Mouse (Mus musculus): ENCODE results near the gene Ncf4. TPM values are rescaled to one million over a fixed set of nuclear protein-coding genes. Genes with fewer than 3 reads are reported as not detected.

Ncf4 gene
- 4.1 and 6.0 TPM in 2 replicates for polyA plus RNA-seq (2016; fragmentation: Nextera tagmentation; extraction: Ambion mirVana)

DNA sequence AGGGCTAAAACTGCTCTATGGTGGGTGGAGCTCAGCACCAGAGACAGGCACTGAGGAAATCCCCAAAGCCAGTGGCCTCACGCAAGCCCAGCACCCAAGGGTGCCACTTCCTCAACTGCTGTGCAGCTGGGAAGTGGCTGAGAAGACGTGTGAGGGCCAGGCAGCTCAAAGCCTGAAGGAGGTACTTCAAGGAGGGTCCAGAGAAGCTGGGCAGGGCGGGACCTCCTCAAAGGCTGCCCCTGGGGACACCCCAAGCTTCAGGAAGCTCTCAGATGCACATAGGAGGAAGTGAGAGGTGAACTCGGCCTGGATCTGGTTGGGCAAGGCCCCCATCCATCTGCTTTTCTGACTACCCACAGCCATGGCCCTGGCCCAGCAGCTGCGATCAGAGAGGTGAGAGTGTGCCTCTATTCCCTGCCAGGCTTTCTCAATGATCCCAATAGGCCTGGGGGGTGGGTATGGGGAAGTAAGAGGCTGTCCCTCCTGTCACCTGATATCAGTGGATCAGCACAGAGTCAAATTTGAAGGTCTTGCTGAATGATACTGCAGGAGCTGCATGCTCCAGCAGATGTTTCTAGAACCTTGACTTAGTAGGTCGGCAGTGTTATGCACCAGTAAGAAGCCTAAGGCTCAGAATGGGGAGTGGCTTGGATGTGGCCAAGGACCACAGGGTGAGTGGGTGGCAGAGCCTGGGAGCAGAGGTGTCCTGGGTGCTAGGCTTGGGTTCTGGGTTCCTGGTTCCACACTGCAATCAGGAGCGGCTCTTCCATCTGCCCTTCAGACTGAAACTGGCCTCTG lies at the start of gene Ncf4:
Gene Ncf4 (plus strand): TSS at position 107 of the 798 bp plus-strand sequence.
- Histone ChIP-seq H3K36me3 (replicated peaks) (no peaks in the 10 kb centered on the region), H3K4me1 (no peaks in the 10 kb centered on the region), H3K27ac (no peak within 1 kb of the TSS), H3K9me3 (no peaks in the 10 kb centered on the region), H3K4me3 (no peak within 1 kb of the TSS), H3K27me3 (ENCODE audit: poor library complexity, severe bottlenecking) (no peaks in the 10 kb centered on the region)
- no peak for DNase-seq (ENCODE audit: extremely low spot score, low spot score)
- WGBS: 76% methylated on average over 7 of the region's 7 CpGs

DNA sequence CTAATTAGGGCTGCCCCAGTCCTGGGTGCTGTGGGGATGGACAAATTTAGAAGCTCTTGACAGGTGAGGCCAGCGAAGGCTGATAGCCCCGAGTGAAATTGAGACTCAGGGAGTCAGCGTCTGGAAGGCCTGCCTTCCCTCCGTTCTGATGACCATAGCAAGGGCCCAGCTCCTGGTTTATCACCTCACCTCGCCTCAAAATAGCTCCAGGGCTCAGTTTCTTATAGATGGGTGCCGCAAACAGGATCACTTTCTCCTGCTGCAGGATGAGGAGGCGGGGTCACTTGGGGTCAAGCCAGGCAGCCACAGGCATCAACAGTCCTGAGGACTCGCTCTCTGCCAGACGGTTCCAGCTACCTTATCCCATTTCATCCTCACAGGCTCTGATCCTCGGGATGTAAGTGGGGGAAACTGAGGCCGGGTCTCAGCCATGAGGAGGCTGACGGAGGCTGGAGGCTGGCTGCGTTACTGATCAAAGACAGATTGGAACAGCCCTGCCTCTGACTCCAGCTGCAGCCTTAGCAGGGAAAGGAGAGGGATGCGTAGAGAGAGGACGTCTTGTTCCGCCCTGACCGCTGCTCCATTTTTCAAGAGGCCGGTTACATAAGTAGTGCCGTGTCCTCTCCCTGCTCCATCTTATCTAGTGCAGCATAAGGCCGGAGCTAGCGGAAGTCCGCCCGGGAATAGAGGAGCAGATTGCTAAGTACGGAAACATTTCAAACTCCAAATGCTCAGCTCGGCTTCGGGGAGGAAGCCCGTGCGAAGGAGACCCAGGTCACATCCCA lies 49.3 kb upstream of the Ncf4 start:
- no peaks in the 10 kb centered on the region for H3K4me1 ChIP-seq
- H3K27ac ChIP-seq: no peak overlapping the region
- H3K27me3 ChIP-seq (ENCODE audit: poor library complexity, severe bottlenecking): no peaks in the 10 kb centered on the region
- H3K4me3 ChIP-seq: no peak overlapping the region
- H3K9me3 ChIP-seq: no peaks in the 10 kb centered on the region
- DNase-seq (ENCODE audit: extremely low spot score, low spot score): no peak
- 80% methylated on average over 28 of the region's 28 CpGs for WGBS
- no peaks in the 10 kb centered on the region for H3K36me3 ChIP-seq (replicated peaks)

DNA sequence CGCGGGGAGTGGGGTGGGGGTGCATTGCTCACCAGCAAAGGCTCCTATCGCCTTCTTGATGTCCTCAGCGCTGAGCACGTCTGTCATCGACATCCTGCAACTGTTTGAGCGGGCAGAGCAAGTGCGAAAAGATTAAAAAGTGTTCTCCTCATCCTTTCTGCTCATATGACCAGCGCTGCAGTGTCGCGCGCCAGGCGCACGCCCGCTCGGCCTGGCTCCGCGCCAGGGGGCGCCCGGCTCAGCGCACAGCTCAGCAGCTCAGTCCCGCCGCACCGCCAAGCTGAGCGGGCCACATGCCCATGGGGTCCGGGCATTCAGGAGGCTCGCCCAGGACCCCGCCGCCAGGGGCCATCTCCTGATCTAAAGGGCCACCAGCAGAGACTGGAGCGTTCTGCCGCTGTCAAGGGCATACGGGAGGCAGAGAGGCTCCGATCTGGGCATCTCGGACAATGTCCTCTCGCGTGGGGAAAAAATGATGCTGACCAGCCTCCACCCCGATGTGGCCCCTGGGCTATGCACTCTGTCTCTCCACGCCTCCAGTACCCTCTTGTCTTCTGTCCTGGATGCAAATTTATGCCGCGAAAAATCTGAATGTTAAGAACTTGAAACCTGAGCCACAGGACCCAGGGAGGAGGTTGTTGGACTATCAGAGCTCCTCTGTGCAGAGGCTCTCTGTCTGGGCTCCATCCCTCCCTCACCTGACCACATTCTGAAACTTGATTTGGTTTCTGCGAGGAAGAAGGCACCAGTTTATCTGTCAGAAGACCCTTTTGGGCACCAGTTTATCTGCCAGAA lies 40.4 kb upstream of the Ncf4 start:
- Histone ChIP-seq H3K9me3 (peaks cover 6% of the 10 kb centered on the region; the same call in 1 of the 2 replicates), H3K4me1 (peaks cover 12% of the 10 kb centered on the region), H3K27me3 (ENCODE audit: poor library complexity, severe bottlenecking) (peaks cover 58% of the 10 kb centered on the region), H3K4me3 (peak overlapping the region; percentile 46), H3K27ac (no peak overlapping the region), H3K36me3 (replicated peaks) (no peaks in the 10 kb centered on the region)
- peak; percentile 18 for DNase-seq (ENCODE audit: extremely low spot score, low spot score)
- WGBS: 1% methylated on average over 41 of the region's 41 CpGs

DNA sequence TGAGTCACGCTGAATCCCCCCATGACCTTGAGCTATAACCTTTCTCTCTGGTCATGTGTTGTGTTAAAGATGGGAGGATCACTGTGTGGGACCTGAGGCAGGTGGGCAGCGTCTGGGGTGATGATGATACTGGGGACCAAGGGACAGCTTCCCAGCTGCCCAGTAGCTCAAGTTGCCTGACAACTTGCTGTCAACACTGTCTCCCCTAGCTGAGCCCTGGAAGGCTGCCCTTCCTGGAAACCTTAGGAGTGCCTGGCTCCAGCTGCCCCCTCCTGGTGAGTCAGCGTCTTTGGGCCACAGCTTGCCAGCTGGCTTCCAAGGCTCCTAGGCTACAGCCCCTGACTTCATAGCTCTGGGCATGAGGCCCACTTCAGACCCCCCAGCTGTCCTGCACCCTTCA lies 39.4 kb upstream of the Ncf4 start:
- H3K4me3 ChIP-seq: no peak overlapping the region
- no peaks in the 10 kb centered on the region for H3K36me3 ChIP-seq (replicated peaks)
- H3K4me1 ChIP-seq: peaks cover 12% of the 10 kb centered on the region
- peaks cover 58% of the 10 kb centered on the region for H3K27me3 ChIP-seq (ENCODE audit: poor library complexity, severe bottlenecking)
- WGBS: 38% methylated on average over 3 of the region's 3 CpGs
- peaks cover 13% of the 10 kb centered on the region for H3K9me3 ChIP-seq
- no peak for DNase-seq (ENCODE audit: extremely low spot score, low spot score)
- H3K27ac ChIP-seq: no peak overlapping the region

DNA sequence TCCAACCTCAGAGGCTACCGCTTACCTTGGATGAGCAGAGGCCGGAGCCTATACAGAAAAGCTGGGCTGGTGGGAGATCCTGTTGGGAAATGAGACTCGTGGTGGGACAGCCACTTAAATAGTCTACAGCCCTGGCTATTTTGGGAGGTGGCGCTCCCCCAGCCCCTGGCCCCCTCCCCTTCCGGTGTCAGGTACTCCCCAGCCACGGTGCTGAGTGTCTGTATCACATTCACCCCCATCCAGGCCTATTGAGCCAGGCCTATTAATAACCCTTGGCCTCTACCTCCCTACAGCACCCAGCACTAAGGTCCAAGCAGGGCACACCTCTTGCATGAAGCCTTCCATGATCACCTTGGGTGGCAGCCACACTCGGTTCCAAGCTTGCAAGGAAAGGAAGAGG lies 38.3 kb upstream of the Ncf4 start, which contains the start of gene Pvalb:
Gene Pvalb (minus strand): TSS at position 89 of the 400 bp plus-strand sequence.
- 89% methylated on average over 7 of the region's 7 CpGs for WGBS
- no peak for DNase-seq (ENCODE audit: extremely low spot score, low spot score)
- Histone ChIP-seq H3K27ac (no peak within 1 kb of the TSS), H3K27me3 (ENCODE audit: poor library complexity, severe bottlenecking) (peaks cover 54% of the 10 kb centered on the region), H3K4me1 (peaks cover 12% of the 10 kb centered on the region), H3K4me3 (no peak within 1 kb of the TSS), H3K36me3 (replicated peaks) (no peaks in the 10 kb centered on the region), H3K9me3 (peaks cover 15% of the 10 kb centered on the region)

DNA sequence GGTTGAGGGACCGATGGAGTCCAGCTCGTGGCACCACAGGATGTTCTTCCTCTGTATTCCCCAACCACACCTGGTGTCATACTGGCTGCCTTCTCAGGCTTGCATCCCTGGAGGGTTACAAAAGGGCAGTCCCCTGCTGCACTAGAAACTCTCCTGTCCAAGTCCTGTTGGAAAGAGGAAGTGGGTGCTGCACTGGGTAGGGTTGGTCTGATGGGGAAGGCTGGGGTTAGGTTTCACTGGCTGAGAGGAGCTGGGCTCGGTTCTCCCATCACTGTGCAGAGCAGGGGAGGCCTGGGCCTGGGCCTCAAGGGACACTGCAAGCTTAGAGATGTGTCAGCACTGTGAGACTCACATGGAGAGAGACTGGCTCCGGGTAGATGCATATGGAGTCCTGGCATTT lies 34.4 kb upstream of the Ncf4 start:
- peaks cover 15% of the 10 kb centered on the region for H3K9me3 ChIP-seq
- H3K4me3 ChIP-seq: no peak overlapping the region
- DNase-seq (ENCODE audit: extremely low spot score, low spot score): no peak
- WGBS: 80% methylated on average over 4 of the region's 4 CpGs
- no peak overlapping the region for H3K27ac ChIP-seq
- peaks cover 15% of the 10 kb centered on the region for H3K27me3 ChIP-seq (ENCODE audit: poor library complexity, severe bottlenecking)
- no peaks in the 10 kb centered on the region for H3K36me3 ChIP-seq (replicated peaks)
- no peaks in the 10 kb centered on the region for H3K4me1 ChIP-seq

DNA sequence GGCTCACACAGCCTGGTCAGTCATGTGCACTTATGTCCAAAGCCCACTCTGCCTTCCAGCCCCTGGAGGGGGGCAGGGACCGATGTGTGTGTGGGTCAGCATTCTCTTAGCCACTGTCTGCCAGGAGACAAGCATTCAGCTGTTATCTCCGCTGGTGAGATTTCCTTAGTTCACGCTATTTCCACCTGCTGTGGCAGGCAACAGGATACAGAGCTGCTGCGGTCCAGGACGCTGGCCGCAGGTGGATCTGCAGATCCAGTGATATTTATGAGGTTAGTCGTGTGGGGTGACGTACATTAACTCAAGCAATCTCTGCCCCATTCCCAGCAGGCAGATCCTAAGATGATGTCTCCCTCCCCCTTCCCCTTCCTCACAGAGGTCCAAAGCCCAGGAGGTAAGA lies 33.2 kb upstream of the Ncf4 start:
- 86% methylated on average over 8 of the region's 8 CpGs for WGBS
- H3K36me3 ChIP-seq (replicated peaks): no peaks in the 10 kb centered on the region
- H3K4me1 ChIP-seq: no peaks in the 10 kb centered on the region
- peaks cover 3% of the 10 kb centered on the region for H3K27me3 ChIP-seq (ENCODE audit: poor library complexity, severe bottlenecking)
- DNase-seq (ENCODE audit: extremely low spot score, low spot score): no peak
- no peak overlapping the region for H3K27ac ChIP-seq
- no peak overlapping the region for H3K4me3 ChIP-seq
- H3K9me3 ChIP-seq: peaks cover 15% of the 10 kb centered on the region

DNA sequence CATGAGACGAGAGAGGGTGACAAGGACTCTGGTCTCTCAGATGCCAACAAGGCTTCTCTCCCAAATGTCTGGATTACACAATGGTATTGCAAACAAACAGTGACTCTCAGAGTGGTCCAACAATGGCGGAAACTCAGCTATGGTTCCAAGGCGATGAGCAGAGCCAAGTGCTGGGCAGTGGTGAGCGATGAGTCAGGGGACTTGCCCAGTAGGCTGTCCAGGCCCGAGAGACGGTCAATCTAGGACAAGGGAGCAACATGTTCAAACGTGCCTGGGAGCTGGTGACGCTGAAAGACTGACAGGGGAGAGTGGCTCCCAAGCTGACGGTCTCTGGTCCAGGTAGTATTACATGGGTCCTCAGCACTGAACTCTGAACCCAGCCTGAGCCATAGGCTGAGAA lies 29.3 kb upstream of the Ncf4 start:
- no peak overlapping the region for H3K4me3 ChIP-seq
- H3K27ac ChIP-seq: no peak overlapping the region
- DNase-seq (ENCODE audit: extremely low spot score, low spot score): no peak
- no peaks in the 10 kb centered on the region for H3K36me3 ChIP-seq (replicated peaks)
- H3K9me3 ChIP-seq: peaks cover under 1% of the 10 kb centered on the region; the same call in 1 of the 2 replicates
- no peaks in the 10 kb centered on the region for H3K27me3 ChIP-seq (ENCODE audit: poor library complexity, severe bottlenecking)
- 84% methylated on average over 9 of the region's 9 CpGs for WGBS
- no peaks in the 10 kb centered on the region for H3K4me1 ChIP-seq

DNA sequence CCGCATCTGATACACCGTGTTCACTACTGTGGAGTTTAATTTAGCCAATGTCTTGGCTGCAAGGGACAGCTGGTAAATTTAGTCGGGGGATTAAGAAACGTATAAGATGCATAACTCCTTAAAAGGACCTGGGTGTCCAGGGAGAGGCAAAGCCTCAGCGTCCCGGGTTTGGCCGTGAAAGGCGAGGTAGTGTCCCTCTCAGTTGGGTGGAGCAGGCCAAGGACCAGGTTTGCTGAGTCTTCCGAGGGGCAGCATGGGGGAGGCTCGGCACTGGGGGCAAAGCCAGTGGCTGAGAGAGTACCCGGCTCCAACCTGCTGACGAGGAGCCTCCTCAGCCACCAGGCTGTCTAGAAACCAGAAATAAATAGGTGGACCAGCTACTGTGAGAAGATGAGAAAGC lies 16.8 kb upstream of the Ncf4 start:
- Histone ChIP-seq H3K4me1 (peaks cover 4% of the 10 kb centered on the region; the same call in 1 of the 2 replicates), H3K9me3 (no peaks in the 10 kb centered on the region; the same call in 1 of the 2 replicates), H3K27ac (no peak overlapping the region), H3K36me3 (replicated peaks) (no peaks in the 10 kb centered on the region), H3K4me3 (no peak overlapping the region), H3K27me3 (ENCODE audit: poor library complexity, severe bottlenecking) (no peaks in the 10 kb centered on the region)
- 90% methylated on average over 12 of the region's 12 CpGs for WGBS
- DNase-seq (ENCODE audit: extremely low spot score, low spot score): no peak

DNA sequence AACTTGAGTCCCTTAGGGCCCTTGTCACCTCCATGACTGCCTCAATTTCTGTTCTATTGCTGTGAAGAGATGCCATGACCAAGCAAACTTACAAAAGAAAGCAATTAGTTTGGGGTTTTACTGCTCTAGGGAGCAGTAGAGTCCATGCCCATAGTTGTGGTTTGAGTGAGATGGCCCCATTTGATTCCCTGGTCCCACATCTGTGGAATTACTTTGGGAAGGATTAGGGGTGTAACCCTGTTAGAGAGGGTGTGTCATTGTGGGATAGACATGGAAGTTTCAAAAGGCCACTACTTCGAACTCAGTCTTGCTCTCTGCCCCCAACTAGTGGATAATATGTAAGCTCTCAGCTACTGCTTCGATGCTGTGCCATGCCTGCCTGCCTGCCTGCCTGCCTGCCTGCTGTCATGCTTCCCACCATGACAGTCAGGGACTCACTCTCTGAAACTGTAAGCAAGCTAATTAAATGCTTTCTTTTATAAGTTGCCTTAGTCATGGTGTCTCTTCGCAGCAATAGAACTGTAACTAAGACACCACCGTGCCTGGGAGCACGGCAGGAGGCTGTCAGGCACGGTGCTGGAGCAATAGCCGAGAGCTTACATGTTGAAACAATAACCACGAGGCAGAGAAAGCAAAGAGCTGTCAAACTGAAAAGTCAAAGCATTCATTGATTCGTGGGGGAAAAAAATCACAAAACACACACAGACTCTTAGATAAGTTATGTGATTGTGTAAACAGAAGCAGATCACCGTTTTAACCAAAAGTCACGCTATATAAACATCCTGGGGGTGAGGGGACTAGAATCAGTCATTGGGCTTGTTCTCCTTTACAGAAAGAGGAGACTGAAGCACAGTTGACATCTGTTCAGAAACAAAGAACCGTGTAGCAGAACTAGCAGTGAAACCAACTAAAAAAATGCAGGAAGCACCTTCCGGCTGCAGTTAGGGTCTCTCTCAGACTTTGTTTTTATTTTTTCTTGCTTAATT lies 13.0 kb upstream of the Ncf4 start:
- Histone ChIP-seq H3K27ac (no peak overlapping the region), H3K4me3 (no peak overlapping the region), H3K4me1 (no peaks in the 10 kb centered on the region), H3K27me3 (ENCODE audit: poor library complexity, severe bottlenecking) (no peaks in the 10 kb centered on the region), H3K9me3 (peaks cover 3% of the 10 kb centered on the region; the same call in 1 of the 2 replicates), H3K36me3 (replicated peaks) (no peaks in the 10 kb centered on the region)
- DNase-seq (ENCODE audit: extremely low spot score, low spot score): no peak
- WGBS: 53% methylated on average over 13 of the region's 13 CpGs

DNA sequence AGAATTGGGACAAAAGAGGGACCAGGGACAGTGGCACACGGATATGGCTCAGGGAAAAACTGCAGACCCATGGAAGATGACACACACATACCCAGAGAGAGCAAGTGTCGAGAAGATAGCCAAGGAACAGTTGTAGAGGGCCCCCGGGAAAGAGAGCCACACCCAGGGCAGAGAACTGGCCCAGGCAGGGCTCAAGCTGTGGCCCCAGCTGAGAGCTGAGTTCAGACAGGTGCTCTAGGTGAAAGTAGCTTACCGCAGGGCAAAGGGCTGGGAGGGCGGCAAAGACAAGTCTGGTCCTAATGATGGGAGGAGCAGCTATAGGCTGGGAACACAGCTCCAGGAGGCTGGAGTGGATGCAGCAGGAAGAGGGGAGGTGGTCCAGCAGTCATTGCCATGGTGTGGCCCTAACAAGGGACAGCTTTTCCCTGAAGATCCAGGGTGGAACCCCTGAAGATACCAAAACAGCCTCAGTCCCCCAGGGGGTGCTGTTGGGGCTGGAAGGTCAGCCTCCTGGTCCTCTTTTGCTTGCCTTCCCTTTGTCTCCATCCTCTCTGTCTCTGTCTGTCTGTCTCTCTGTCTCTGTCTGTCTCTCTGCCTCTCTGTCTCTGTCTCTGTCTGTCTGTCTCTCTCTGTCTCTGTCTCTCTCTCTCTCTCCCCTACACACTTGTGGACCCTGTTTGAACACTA lies 9.6 kb upstream of the Ncf4 start:
- H3K36me3 ChIP-seq (replicated peaks): no peaks in the 10 kb centered on the region

More for the DNA sequence above, 9.6 kb upstream of the Ncf4 start:
- no peaks in the 10 kb centered on the region for H3K27me3 ChIP-seq (ENCODE audit: poor library complexity, severe bottlenecking)
- DNase-seq (ENCODE audit: extremely low spot score, low spot score): no peak
- 73% methylated on average over 5 of the region's 5 CpGs for WGBS
- H3K4me3 ChIP-seq: no peak overlapping the region
- no peak overlapping the region for H3K27ac ChIP-seq
- H3K4me1 ChIP-seq: no peaks in the 10 kb centered on the region
- peaks cover 3% of the 10 kb centered on the region; the same call in 1 of the 2 replicates for H3K9me3 ChIP-seq
